Mouse (Mus musculus): ENCODE data around the gene Acod1. TPM values are rescaled to one million over a fixed set of nuclear protein-coding genes. Genes with fewer than 3 reads are reported as not detected.

Gene Acod1
- polyA plus RNA-seq, 1 experiment: 0.03 TPM

DNA sequence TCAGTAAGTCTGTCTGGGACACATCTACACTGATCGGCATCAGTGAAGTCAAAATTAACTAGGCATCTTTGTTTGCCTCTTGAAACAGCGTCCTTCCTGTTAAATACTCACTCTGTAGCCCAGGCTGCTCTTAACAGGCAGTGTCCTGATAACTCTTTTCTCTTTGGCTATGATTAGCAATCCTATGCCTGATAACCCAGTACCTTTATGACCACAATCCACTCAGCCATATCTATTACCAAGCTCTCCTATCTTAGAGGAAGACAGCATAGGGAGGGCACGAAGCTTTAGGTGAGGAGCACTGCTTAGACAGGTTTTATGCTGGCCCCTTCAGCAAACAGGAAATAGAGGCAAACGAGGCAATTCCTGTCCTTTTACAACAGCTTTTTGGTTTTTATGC, 46.9 kb downstream of the Acod1 start:
- no peak for TF ChIP-seq CTCF (IDR thresholded peaks at IDR 0.05; ENCODE audit: borderline replicate concordance, extremely low read depth, insufficient read depth, insufficient read length)
- no peak for TF ChIP-seq POLR2A (IDR thresholded peaks at IDR 0.05; ENCODE audit: borderline replicate concordance, extremely low read depth, insufficient read depth, insufficient read length, poor library complexity, severe bottlenecking)
- no peak for DNase-seq (ENCODE audit: low read depth)

DNA sequence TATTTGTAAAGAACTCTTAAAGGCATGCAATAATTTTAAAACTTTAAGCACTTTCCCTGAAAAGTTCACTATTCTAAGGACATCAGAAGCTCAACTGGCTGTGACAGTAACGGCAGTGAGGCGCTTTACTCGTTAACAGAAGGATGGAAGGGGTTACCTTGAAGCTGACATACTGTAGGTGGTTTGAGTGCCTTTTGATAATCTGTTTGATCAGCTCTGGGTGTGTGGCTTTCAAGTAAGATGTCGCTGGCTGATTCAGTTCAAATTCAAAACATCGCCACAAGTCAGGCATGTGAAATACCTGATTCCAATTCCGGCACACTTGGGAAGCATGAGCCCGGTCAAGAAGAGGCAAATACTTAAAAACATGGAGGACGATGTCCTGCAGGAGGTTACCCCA, 48.3 kb downstream of the Acod1 start:
- DNase-seq (ENCODE audit: low read depth): no peak
- no peak for TF ChIP-seq CTCF (IDR thresholded peaks at IDR 0.05; ENCODE audit: borderline replicate concordance, extremely low read depth, insufficient read depth, insufficient read length)
- no peak for TF ChIP-seq POLR2A (IDR thresholded peaks at IDR 0.05; ENCODE audit: borderline replicate concordance, extremely low read depth, insufficient read depth, insufficient read length, poor library complexity, severe bottlenecking)

DNA sequence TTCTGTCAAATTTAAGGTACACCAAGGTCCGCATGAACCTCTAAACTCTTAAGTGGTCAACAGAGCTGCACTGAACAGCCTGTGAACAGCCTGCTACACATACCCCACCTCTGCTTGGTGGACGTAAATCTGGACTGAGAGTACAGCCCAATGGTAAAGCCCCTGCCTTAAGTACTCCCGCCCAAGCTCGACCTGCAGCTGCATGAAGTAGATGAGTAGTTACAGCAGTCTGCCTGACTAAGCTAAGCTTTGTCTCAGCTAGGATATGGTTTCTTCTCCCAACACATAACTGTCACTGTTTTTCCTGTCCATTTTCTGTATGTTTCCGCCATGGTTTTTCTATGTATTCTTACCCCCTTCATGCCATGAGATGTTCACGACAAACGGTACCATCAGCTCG, 49.0 kb downstream of the Acod1 start:
- no peak for TF ChIP-seq CTCF (IDR thresholded peaks at IDR 0.05; ENCODE audit: borderline replicate concordance, extremely low read depth, insufficient read depth, insufficient read length)
- TF ChIP-seq POLR2A (IDR thresholded peaks at IDR 0.05; ENCODE audit: borderline replicate concordance, extremely low read depth, insufficient read depth, insufficient read length, poor library complexity, severe bottlenecking): no peak
- no peak for DNase-seq (ENCODE audit: low read depth)

DNA sequence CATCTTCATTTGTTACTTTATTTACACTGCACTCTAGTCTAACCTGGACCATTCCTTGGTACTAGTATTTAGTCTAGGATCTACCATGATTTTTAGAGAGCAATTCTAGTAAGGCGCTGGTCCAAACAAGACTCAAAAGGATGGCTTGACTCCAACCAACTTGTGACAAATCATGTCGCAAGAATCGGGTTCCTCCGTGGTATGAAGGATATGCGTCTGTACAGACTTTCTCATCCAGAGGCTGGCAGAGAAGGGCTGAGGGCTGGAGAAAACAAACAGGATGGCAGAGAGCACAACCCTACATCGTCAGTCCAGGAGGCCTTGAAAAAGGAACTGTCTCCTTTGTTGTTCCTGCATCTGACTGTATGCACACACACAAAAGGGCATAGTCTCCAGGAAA, 49.8 kb downstream of the Acod1 start:
- TF ChIP-seq CTCF (IDR thresholded peaks at IDR 0.05; ENCODE audit: borderline replicate concordance, extremely low read depth, insufficient read depth, insufficient read length) (no peak), POLR2A (IDR thresholded peaks at IDR 0.05; ENCODE audit: borderline replicate concordance, extremely low read depth, insufficient read depth, insufficient read length, poor library complexity, severe bottlenecking) (no peak)
- no peak for DNase-seq (ENCODE audit: low read depth)

DNA sequence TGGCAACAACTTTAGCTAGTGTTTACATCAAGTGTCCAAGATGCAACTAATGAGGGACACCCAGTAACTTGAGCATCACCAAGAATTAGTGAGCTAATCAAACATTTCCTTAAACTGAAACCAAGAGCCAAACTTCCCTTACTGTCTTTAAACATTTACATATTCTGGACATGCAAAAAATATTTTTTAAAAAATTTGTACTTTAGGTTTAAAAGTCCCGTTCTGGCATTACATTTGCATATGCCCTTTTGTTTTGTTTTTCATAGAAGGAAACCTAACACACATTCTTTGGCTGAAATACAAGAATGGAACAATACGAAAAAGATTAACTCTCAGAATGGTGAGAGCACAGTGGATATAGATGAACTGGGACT, 51.4 kb downstream of the Acod1 start:
- DNase-seq (ENCODE audit: low read depth): no peak
- TF ChIP-seq CTCF (IDR thresholded peaks at IDR 0.05; ENCODE audit: borderline replicate concordance, extremely low read depth, insufficient read depth, insufficient read length) (no peak), POLR2A (IDR thresholded peaks at IDR 0.05; ENCODE audit: borderline replicate concordance, extremely low read depth, insufficient read depth, insufficient read length, poor library complexity, severe bottlenecking) (no peak)

DNA sequence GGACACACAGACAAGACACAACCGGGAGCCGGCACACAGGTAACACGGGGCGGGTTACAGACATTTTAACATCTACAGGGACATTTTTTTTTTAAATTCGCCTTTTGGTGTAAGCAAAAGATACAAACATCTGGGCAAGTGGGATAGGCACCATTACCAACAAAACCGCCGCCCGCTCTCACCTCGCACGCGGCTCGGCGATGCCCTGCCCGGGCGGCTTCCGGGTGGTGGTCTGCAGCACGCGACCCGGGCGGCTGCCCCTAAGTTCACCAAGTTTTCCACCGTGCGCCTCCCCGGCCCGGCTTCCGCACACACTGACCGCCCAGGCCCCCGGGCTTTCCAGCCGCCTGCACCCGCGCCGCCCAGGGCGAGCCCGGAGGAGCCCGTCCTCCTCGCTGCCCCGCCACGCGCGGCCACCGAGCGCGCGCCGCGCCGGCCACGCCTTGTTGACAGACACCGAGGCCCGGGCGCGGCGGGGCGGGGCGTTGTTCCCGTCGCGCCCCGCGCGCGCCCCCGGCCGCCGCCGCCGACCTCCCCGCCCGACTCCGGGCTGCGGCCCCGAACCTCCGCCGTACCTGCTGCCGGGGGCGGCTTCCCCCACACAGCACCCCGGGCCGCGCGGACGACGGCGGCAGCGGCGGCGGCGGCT, 51.9 kb downstream of the Acod1 start:
- TF ChIP-seq POLR2A (IDR thresholded peaks at IDR 0.05; ENCODE audit: borderline replicate concordance, extremely low read depth, insufficient read depth, insufficient read length, poor library complexity, severe bottlenecking) (peak; percentile 65; the same call in 1 of the 2 replicates), CTCF (IDR thresholded peaks at IDR 0.05; ENCODE audit: borderline replicate concordance, extremely low read depth, insufficient read depth, insufficient read length) (no peak)
- peak; percentile 88 for DNase-seq (ENCODE audit: low read depth)

DNA sequence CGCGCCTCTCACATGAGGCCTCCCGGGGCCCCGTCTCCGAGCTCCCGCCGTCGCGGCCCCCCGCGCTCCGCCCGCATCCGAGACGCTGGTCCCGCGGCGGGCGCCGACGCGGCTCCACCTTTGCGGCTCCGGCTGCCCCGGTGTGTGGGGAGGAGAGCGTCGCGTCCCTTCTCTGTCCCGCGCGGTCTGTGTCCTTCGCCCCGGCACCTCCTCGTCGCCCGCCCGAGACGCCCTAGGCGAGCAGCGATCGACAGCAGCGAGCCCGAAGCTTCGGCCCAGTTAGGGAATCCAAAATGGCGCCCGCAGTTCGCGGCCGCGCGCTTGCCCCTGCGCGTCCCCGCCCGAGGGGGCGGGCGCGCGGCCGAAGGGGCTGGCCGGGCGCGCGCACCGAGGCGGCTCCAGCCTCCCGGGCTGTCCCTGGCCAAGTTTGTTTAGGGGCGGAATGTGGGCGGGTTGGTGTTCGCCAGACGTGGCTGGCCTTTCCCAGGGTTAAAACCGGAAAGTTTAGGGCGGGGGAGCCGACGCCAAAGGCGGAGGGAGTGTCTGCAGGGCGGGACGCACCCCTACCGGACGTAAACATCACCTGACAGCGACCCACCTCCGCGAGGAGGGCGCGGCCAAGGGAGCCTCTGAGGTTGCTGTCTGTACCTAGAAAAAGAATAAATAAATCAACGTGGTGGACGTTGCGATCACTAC, 52.6 kb downstream of the Acod1 start, which contains the start of gene Fbxl3:
Fbxl3 (minus strand) TSS at position 329 of the 696 bp plus-strand sequence.
- TF ChIP-seq POLR2A (IDR thresholded peaks at IDR 0.05; ENCODE audit: borderline replicate concordance, extremely low read depth, insufficient read depth, insufficient read length, poor library complexity, severe bottlenecking) (peak; percentile 49; the same call in 1 of the 2 replicates), CTCF (IDR thresholded peaks at IDR 0.05; ENCODE audit: borderline replicate concordance, extremely low read depth, insufficient read depth, insufficient read length) (no peak)
- peak; percentile 90 for DNase-seq (ENCODE audit: low read depth)

DNA sequence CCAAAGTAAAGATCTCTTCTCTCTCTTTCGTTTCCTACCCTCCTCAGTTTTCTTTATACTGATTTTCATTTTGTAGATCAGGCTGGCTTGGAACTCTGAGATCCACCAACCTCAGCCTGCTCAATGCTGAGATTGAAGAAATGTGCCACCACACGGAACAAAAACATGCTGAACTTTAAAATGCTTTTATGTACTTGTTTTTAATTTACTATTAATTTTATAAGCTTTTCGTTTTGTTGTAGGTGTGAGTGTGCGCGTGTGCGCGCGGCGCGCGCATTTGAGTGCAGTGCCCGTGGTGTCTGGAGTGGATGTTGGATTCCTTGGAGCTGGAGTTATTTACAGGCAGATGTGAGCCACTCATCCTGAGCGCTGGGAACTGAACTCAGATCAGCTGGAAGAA, 53.5 kb downstream of the Acod1 start:
- TF ChIP-seq POLR2A (IDR thresholded peaks at IDR 0.05; ENCODE audit: borderline replicate concordance, extremely low read depth, insufficient read depth, insufficient read length, poor library complexity, severe bottlenecking) (no peak), CTCF (IDR thresholded peaks at IDR 0.05; ENCODE audit: borderline replicate concordance, extremely low read depth, insufficient read depth, insufficient read length) (no peak)
- no peak for DNase-seq (ENCODE audit: low read depth)

DNA sequence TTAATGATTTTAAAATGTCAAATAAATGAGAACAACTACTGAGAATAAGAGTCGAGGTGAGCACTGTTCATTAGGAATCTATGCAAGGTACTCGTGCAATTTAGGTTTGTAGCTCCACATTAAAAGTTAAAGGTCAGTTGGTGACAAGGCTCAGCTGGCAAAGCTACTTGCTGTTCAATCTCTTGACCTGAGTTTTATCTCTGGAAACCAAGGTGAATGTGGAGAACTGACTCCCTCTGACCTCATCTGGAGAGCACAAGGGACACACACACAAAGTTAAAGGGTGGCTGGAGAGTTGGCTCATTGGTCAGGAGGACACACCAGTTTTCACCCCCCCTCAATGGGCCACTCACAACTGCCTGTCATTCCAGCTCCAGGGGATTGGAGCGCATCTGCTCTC, 54.4 kb downstream of the Acod1 start:
- no peak for DNase-seq (ENCODE audit: low read depth)

DNA sequence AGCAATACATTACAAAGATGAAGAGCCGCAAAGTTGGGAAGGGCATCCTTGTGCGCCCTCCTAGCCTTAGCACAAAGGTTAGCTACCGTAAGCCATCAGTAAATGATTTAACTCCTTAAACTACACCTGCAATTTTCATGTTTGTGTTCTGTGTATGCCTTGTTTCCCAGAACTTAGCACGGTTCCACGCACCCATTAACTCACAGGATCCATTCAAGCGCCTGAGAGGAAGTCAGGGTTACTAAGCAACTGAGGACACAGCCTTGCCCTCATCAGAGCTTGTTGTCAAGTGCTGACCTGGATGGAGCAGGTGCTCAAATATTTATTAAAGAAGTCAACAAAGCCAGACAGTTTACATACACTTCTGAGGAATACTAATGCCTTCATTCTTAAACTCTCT, 55.5 kb downstream of the Acod1 start:
- TF ChIP-seq CTCF (IDR thresholded peaks at IDR 0.05; ENCODE audit: borderline replicate concordance, extremely low read depth, insufficient read depth, insufficient read length) (no peak), POLR2A (IDR thresholded peaks at IDR 0.05; ENCODE audit: borderline replicate concordance, extremely low read depth, insufficient read depth, insufficient read length, poor library complexity, severe bottlenecking) (no peak)

More for the DNA sequence above, 54.4 kb downstream of the Acod1 start:
- TF ChIP-seq CTCF (IDR thresholded peaks at IDR 0.05; ENCODE audit: borderline replicate concordance, extremely low read depth, insufficient read depth, insufficient read length) (no peak), POLR2A (IDR thresholded peaks at IDR 0.05; ENCODE audit: borderline replicate concordance, extremely low read depth, insufficient read depth, insufficient read length, poor library complexity, severe bottlenecking) (no peak)

DNA sequence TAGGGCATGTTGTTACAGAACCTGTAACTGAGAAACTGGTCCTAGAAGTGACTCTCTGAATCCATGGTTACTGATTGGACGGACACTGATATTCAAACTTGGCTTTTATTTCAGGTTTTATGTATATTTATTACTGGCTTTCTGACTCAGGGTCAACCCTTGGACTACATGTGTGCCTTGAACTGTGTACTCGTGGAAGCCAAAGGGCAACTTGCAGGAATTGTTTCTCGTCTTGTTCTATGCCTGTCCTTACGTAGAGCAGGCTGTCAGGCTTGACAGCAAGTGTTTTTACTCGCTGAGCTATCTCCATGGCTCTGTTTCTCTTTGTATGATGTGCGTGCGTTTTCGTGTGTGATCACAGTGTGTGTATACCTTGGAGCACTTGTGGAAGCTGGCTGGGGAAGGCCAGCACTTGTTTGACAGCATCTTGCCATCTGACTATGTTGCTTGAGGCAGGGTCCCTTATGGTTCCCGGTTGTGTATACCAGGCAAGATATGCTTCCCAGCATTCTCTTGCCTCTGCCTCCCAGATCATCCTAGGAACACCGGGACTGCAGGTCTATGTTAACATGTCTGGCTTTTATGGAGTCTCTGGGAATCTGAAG, 56.1 kb downstream of the Acod1 start:
- DNase-seq (ENCODE audit: low read depth): no peak
- TF ChIP-seq CTCF (IDR thresholded peaks at IDR 0.05; ENCODE audit: borderline replicate concordance, extremely low read depth, insufficient read depth, insufficient read length): no peak
- no peak for TF ChIP-seq POLR2A (IDR thresholded peaks at IDR 0.05; ENCODE audit: borderline replicate concordance, extremely low read depth, insufficient read depth, insufficient read length, poor library complexity, severe bottlenecking)

More for the DNA sequence above, 55.5 kb downstream of the Acod1 start:
- no peak for DNase-seq (ENCODE audit: low read depth)

Other genes with a start within 250 kb of the Acod1 start
- 23.1 and 39.3 TPM in 2 replicates for gene Kctd12, start 64.3 kb upstream of the Acod1 start, polyA plus RNA-seq (2012; rRNA removed)
- 8.6 and 9.7 TPM in 2 replicates for gene Cln5, start 23.2 kb downstream of the Acod1 start, polyA plus RNA-seq (2012; rRNA removed)
- gene Fbxl3, start 52.6 kb downstream of the Acod1 start, polyA plus RNA-seq (2012; rRNA removed): 78.8 and 84.4 TPM in 2 replicates